9 mouse cellular contexts compared by ENCODE assay signal in the genomic region with DNA sequence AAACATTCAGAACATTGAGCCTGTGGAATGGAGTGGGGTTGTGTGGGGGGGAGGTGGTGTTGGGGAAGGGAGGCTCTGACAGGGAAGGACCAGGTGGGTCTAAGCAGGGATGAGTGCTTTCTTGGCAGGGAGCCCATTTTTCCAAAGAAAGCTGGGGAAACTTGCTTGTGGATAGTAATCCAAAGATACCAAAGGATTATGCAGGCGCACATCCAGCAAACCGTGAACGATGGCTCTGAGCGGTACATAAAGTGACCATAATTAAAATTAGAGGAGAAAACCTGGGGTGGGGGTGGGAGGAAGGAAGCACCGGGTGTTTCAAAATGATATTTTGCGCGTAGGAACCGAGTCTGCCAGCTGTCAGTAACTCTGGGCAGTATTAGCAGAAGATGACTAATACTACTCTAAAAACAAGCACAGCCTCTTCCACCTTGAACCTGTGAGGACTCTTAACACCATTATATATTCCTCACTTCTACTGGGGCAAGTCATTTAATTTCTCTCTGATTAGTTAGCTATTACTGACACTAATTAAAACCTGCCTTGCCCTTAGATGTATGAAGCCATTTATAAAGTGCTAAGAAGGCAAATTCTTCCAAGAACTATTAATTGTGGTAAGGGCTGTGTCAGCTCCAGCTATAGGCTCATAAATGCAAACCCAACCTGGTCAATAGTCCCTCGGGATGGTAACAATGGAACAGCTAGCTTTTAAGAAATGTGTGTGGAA. TPM values are rescaled to one million over a fixed set of nuclear protein-coding genes. Genes with fewer than 3 reads are reported as not detected.
DNase-seq lines count a peak whose midpoint lies in the region; ATAC-seq lines count a peak whose summit lies in the region.
"Had no signal": no experiment of that assay in that cellular context is flagged by ENCODE, and none has a peak within 500 bp of the region (broad histone marks: within the 10 kb centered on the region; RNA-seq: fewer than 3 reads in every experiment).

No protein-coding gene starts in this region.

- ATAC-seq in midbrain, embryonic 11.5 days (ENCODE audit: low FRiP score) = peak; percentile 38; the same call in 1 of the 2 replicates
- peak; percentile 82 for ATAC-seq in forebrain, embryonic 12.5 days (ENCODE audit: low FRiP score)
- peak; percentile 56 for ATAC-seq in limb, embryonic 13.5 days (ENCODE audit: low FRiP score, low read depth)
- peak; percentile 68; the same call in 1 of the 2 replicates for ATAC-seq in stomach, embryonic 14.5 days (ENCODE audit: insufficient number of reproducible peaks, insufficient read depth, low FRiP score, low read depth)

- DNase-seq in midbrain, embryonic 11.5 days (ENCODE audit: low spot score, missing footprints) = peak; percentile 79
- no peak for DNase-seq in midbrain, embryonic 10.5 days (ENCODE audit: low spot score)
- DNase-seq in spleen, postnatal 36 days (ENCODE audit: low spot score in 2 of 2) = no peak
- DNase-seq in lung, postnatal 36 days = no peak
- no peak for DNase-seq in layer of hippocampus, postnatal 14 days (ENCODE audit: low spot score in 2 of 2)

- no peaks in the 10 kb centered on the region for H3K9me3 ChIP-seq in midbrain, embryonic 11.5 days (ENCODE audit: control insufficient read depth, low read length)
- H3K9me3 ChIP-seq in midbrain, embryonic 10.5 days (replicated peaks) = no peaks in the 10 kb centered on the region
- no peaks in the 10 kb centered on the region for H3K9me3 ChIP-seq in forebrain, embryonic 12.5 days
- H3K9me3 ChIP-seq in limb, embryonic 13.5 days = no peaks in the 10 kb centered on the region
- no peaks in the 10 kb centered on the region for H3K9me3 ChIP-seq in stomach, embryonic 14.5 days (ENCODE audit: control insufficient read depth, low read depth, low read length)

- H3K27ac ChIP-seq in midbrain, embryonic 11.5 days (ENCODE audit: low read depth, low read length) = no peak overlapping the region
- H3K27ac ChIP-seq in midbrain, embryonic 10.5 days (replicated peaks) = no peak overlapping the region; the same call in none of the 2 replicates
- peak overlapping the region; percentile 53; the same call in 1 of the 2 replicates for H3K27ac ChIP-seq in forebrain, embryonic 12.5 days
- no peak overlapping the region for H3K27ac ChIP-seq in limb, embryonic 13.5 days
- H3K27ac ChIP-seq in stomach, embryonic 14.5 days (ENCODE audit: low read length) = no peak overlapping the region
- H3K27ac ChIP-seq: macrophage had no signal

- WGBS in midbrain, embryonic 11.5 days = 70% methylated on average over 9 of the region's 9 CpGs
- 76% methylated on average over 9 of the region's 9 CpGs for WGBS in midbrain, embryonic 10.5 days
- 37% methylated on average over 9 of the region's 9 CpGs for WGBS in forebrain, embryonic 12.5 days
- 48% methylated on average over 9 of the region's 9 CpGs for WGBS in limb, embryonic 13.5 days
- WGBS in stomach, embryonic 14.5 days = 32% methylated on average over 9 of the region's 9 CpGs

- no peak overlapping the region for H3K9ac ChIP-seq in midbrain, embryonic 11.5 days (ENCODE audit: low read length)
- no peak overlapping the region for H3K9ac ChIP-seq in forebrain, embryonic 12.5 days
- no peak overlapping the region for H3K9ac ChIP-seq in limb, embryonic 13.5 days
- no peak overlapping the region for H3K9ac ChIP-seq in stomach, embryonic 14.5 days (replicated peaks; ENCODE audit: low read depth, low read length)

- no peaks in the 10 kb centered on the region for H3K4me1 ChIP-seq in midbrain, embryonic 11.5 days (ENCODE audit: control insufficient read depth, insufficient read depth, low read length)
- peaks cover 22% of the 10 kb centered on the region for H3K4me1 ChIP-seq in midbrain, embryonic 10.5 days
- peaks cover 33% of the 10 kb centered on the region for H3K4me1 ChIP-seq in forebrain, embryonic 12.5 days
- H3K4me1 ChIP-seq in limb, embryonic 13.5 days = peaks cover 19% of the 10 kb centered on the region
- 0 out of 2 replicates have a peak, but pooled peaks cover 3% of the 10 kb centered on the region for H3K4me1 ChIP-seq in stomach, embryonic 14.5 days (ENCODE audit: control insufficient read depth, insufficient read depth, low read length)

- H3K36me3 ChIP-seq in midbrain, embryonic 11.5 days (ENCODE audit: control insufficient read depth, insufficient read depth, low read length) = no peaks in the 10 kb centered on the region
- H3K36me3 ChIP-seq in midbrain, embryonic 10.5 days = no peaks in the 10 kb centered on the region
- H3K36me3 ChIP-seq in forebrain, embryonic 12.5 days (replicated peaks) = no peaks in the 10 kb centered on the region
- no peaks in the 10 kb centered on the region for H3K36me3 ChIP-seq in limb, embryonic 13.5 days
- no peaks in the 10 kb centered on the region for H3K36me3 ChIP-seq in stomach, embryonic 14.5 days (ENCODE audit: control insufficient read depth, insufficient read depth, low read length)

- H3K27me3 ChIP-seq in midbrain, embryonic 11.5 days (ENCODE audit: control insufficient read depth, insufficient read depth, low read length) = no peaks in the 10 kb centered on the region
- H3K27me3 ChIP-seq in midbrain, embryonic 10.5 days (ENCODE audit: low read depth, poor library complexity, severe bottlenecking) = no peaks in the 10 kb centered on the region
- peaks cover 4% of the 10 kb centered on the region; the same call in 1 of the 2 replicates for H3K27me3 ChIP-seq in forebrain, embryonic 12.5 days
- H3K27me3 ChIP-seq in limb, embryonic 13.5 days = 0 out of 2 replicates have a peak, but pooled peaks cover 3% of the 10 kb centered on the region
- no peaks in the 10 kb centered on the region for H3K27me3 ChIP-seq in stomach, embryonic 14.5 days (ENCODE audit: control insufficient read depth, insufficient read depth, low read length)

- no peak overlapping the region for H3K4me2 ChIP-seq in midbrain, embryonic 11.5 days
- H3K4me2 ChIP-seq in forebrain, embryonic 12.5 days = peak overlapping the region; percentile 6; the same call in 1 of the 2 replicates
- H3K4me2 ChIP-seq in limb, embryonic 13.5 days (replicated peaks) = no peak overlapping the region
- no peak overlapping the region for H3K4me2 ChIP-seq in stomach, embryonic 14.5 days (replicated peaks; ENCODE audit: low read depth, low read length)

- H3K4me3 ChIP-seq in midbrain, embryonic 11.5 days (ENCODE audit: low read depth, low read length) = no peak overlapping the region
- no peak overlapping the region for H3K4me3 ChIP-seq in midbrain, embryonic 10.5 days
- H3K4me3 ChIP-seq in forebrain, embryonic 12.5 days (replicated peaks) = no peak overlapping the region
- no peak overlapping the region for H3K4me3 ChIP-seq in limb, embryonic 13.5 days
- H3K4me3 ChIP-seq in stomach, embryonic 14.5 days (ENCODE audit: low read depth, low read length) = no peak overlapping the region

RNA-seq across cellular contexts. Expression of gene Cxcr4, which starts 30.9 kb away (rescaled TPM):
- 22.6 and 25.6 TPM in 2 replicates for polyA plus RNA-seq in midbrain, embryonic 11.5 days (2014; fragmentation: Nextera tagmentation; extraction: Ambion mirVana)
- polyA plus RNA-seq in midbrain, embryonic 10.5 days (2016; fragmentation: Nextera tagmentation; extraction: Ambion mirVana) = 18.6 and 20.2 TPM in 2 replicates
- 9.5 and 10.1 TPM in 2 replicates for polyA plus RNA-seq in forebrain, embryonic 12.5 days (2016; fragmentation: Nextera tagmentation; extraction: Ambion mirVana)
- polyA plus RNA-seq in limb, embryonic 13.5 days (2015; fragmentation: Nextera tagmentation; extraction: Ambion mirVana) = 1.9 and 2.2 TPM in 2 replicates
- polyA plus RNA-seq in stomach, embryonic 14.5 days (2014; fragmentation: Nextera tagmentation; extraction: Ambion mirVana) = 12.8 and 14.1 TPM in 2 replicates
- total RNA-seq in layer of hippocampus, postnatal 14 days (2021) = 10 to 100 TPM; 10.2 to 17.0 TPM
